Mouse (Mus musculus) intestine, embryonic 16.5 days (tissue): ENCODE data around the gene Gm21293. TPM values are rescaled to one million over a fixed set of nuclear protein-coding genes. Genes with fewer than 3 reads are reported as not detected.
"Not testable (repeated sequence)": the region's sequence is repeated elsewhere in the genome, so short reads cannot be mapped to it uniquely, and the experiment has no call there.

Experiments
- ATAC-seq: fragments of 200-750 bp; cut with Nextera tagmentation; 2 replicates; pipeline ENCODE4 v1.8.0; 2017; ENCODE audit warnings: moderate TSS enrichment, moderate library complexity
- H3K27ac ChIP-seq: fragments of 300-500 bp; sonication (generic); 2 replicates; pipeline ENCODE4 v1.5.1; 2014; ENCODE audit warnings: mild to moderate bottlenecking, low read length
- H3K27me3 ChIP-seq: fragments of 300-500 bp; sonication (generic); replicated peaks from 2 replicates; pipeline ENCODE4 v1.6.1; 2014; ENCODE audit warnings: low read length, control low read depth, mixed read lengths; ENCODE audit not compliant: control insufficient read depth, insufficient read depth
- H3K36me3 ChIP-seq: fragments of 300-500 bp; sonication (generic); 2 replicates; pipeline ENCODE4 v1.6.1; 2014; ENCODE audit warnings: low read length, control low read depth; ENCODE audit not compliant: control insufficient read depth, insufficient read depth
- H3K4me1 ChIP-seq: fragments of 300-500 bp; sonication (generic); 2 replicates; pipeline ENCODE4 v1.6.1; 2014; ENCODE audit warnings: low read length, control low read depth, mixed read lengths; ENCODE audit not compliant: control insufficient read depth, insufficient read depth
- H3K4me2 ChIP-seq: fragments of 300-500 bp; sonication (generic); 2 replicates; pipeline ENCODE4 v1.6.1; 2014; ENCODE audit warnings: low read depth, low read length, control low read depth
- H3K4me3 ChIP-seq: fragments of 300-500 bp; sonication (generic); 2 replicates; pipeline ENCODE4 v1.5.1; 2014; ENCODE audit warnings: mild to moderate bottlenecking, low read length
- H3K9ac ChIP-seq: fragments of 300-500 bp; sonication (generic); 2 replicates; pipeline ENCODE4 v1.6.1; 2014; ENCODE audit warnings: low read depth, low read length
- H3K9me3 ChIP-seq: fragments of 300-500 bp; sonication (generic); 2 replicates; pipeline ENCODE4 v1.6.1; 2016; ENCODE audit warnings: low read length, control low read depth; ENCODE audit not compliant: control insufficient read depth
- WGBS: fragments of 180-500 bp; shearing (Covaris S2); extraction: QIAGEN DNeasy Blood & Tissue Kit; methylation state at CpG from one replicate; pipeline ENCODE4 v1.1.7; 2014; 5-methylcytosine and 5-hydroxymethylcytosine counted together
- polyA plus RNA-seq: library from polyadenylated mRNA; unstranded; fragments of >200 nt; fragmentation: Nextera tagmentation; extraction: Ambion mirVana; gene quantifications from 2 replicates; pipeline ENCODE4 v1.2.1, GENCODE M21; 2015

The Gm21293 gene
- not detected in 2 replicates for polyA plus RNA-seq

DNA sequence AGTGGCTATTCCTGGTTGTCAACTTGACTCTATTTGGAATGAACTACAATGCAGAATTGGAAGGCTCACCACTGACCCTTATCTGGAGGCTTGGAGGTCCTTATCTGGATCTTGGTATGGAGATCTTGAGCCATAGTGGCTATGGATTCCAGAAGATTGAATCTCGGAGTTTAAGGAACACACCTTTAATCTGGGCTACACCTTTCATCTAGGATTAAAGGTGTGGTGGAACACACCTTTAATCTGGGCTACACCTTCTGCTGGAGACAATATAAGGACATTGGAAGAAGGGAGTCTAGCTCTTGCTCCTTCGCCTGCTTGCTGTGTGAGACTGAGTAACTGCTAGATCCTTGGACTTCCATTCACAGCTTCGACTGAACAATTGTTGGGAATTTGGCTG is at the start of gene Gm21293:
Gene Gm21293, plus strand, starts transcription at position 301 of the 400 bp plus-strand sequence.
- H3K27me3 ChIP-seq, H3K4me3 ChIP-seq, H3K9ac ChIP-seq, ATAC-seq, H3K4me2 ChIP-seq, H3K27ac ChIP-seq, H3K9me3 ChIP-seq, H3K4me1 ChIP-seq, H3K36me3 ChIP-seq: not testable (repeated sequence)
- no CpG with 5 or more reads among the region's 3 CpGs for WGBS

GRCm38 (mm10) chr10:104110044-104110443 is 32.7 kb upstream of the Gm21293 start:
- Histone ChIP-seq H3K4me1 (no peaks in the 10 kb centered on the region), H3K4me3 (no peak overlapping the region), H3K27ac (no peak overlapping the region), H3K9ac (no peak overlapping the region), H3K36me3 (no peaks in the 10 kb centered on the region), H3K4me2 (no peak overlapping the region), H3K27me3 (no peaks in the 10 kb centered on the region), H3K9me3 (no peaks in the 10 kb centered on the region)
- ATAC-seq: no peak
- WGBS: 69% methylated on average over 3 of the region's 3 CpGs

- H3K4me3 ChIP-seq: no peak overlapping the region
- no peaks in the 10 kb centered on the region for H3K9me3 ChIP-seq
- no peaks in the 10 kb centered on the region for H3K27me3 ChIP-seq
- no peak overlapping the region for H3K9ac ChIP-seq
- H3K27ac ChIP-seq: no peak overlapping the region
- WGBS: 64% methylated on average over 2 of the region's 2 CpGs
- no peaks in the 10 kb centered on the region for H3K4me1 ChIP-seq
- H3K36me3 ChIP-seq: no peaks in the 10 kb centered on the region
- ATAC-seq: no peak
- no peak overlapping the region for H3K4me2 ChIP-seq
Observed at GRCm38 (mm10) chr10:104118312-104118711, 24.5 kb upstream of the Gm21293 start.

DNA sequence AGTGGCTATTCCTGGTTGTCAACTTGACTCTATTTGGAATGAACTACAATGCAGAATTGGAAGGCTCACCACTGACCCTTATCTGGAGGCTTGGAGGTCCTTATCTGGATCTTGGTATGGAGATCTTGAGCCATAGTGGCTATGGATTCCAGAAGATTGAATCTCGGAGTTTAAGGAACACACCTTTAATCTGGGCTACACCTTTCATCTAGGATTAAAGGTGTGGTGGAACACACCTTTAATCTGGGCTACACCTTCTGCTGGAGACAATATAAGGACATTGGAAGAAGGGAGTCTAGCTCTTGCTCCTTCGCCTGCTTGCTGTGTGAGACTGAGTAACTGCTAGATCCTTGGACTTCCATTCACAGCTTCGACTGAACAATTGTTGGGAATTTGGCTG is 8.4 kb downstream of the Gm21293 start, which contains the start of gene Gm6763:
Gene Gm6763, plus strand, starts transcription at position 301 of the 400 bp plus-strand sequence.
- H3K36me3 ChIP-seq, H3K4me3 ChIP-seq, H3K9me3 ChIP-seq, H3K27ac ChIP-seq, ATAC-seq, H3K27me3 ChIP-seq, H3K4me1 ChIP-seq, H3K9ac ChIP-seq, H3K4me2 ChIP-seq: not testable (repeated sequence)
- no CpG with 5 or more reads among the region's 3 CpGs for WGBS

DNA sequence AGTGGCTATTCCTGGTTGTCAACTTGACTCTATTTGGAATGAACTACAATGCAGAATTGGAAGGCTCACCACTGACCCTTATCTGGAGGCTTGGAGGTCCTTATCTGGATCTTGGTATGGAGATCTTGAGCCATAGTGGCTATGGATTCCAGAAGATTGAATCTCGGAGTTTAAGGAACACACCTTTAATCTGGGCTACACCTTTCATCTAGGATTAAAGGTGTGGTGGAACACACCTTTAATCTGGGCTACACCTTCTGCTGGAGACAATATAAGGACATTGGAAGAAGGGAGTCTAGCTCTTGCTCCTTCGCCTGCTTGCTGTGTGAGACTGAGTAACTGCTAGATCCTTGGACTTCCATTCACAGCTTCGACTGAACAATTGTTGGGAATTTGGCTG is 16.9 kb downstream of the Gm21293 start, which contains the start of gene Gm8764:
Gene Gm8764, plus strand, starts transcription at position 301 of the 400 bp plus-strand sequence.
- not testable (repeated sequence) for H3K27me3 ChIP-seq, H3K9me3 ChIP-seq, H3K9ac ChIP-seq, H3K36me3 ChIP-seq, ATAC-seq, H3K4me2 ChIP-seq, H3K4me1 ChIP-seq, H3K4me3 ChIP-seq, H3K27ac ChIP-seq
- no CpG with 5 or more reads among the region's 3 CpGs for WGBS

DNA sequence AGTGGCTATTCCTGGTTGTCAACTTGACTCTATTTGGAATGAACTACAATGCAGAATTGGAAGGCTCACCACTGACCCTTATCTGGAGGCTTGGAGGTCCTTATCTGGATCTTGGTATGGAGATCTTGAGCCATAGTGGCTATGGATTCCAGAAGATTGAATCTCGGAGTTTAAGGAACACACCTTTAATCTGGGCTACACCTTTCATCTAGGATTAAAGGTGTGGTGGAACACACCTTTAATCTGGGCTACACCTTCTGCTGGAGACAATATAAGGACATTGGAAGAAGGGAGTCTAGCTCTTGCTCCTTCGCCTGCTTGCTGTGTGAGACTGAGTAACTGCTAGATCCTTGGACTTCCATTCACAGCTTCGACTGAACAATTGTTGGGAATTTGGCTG is 25.4 kb downstream of the Gm21293 start, which contains the start of gene Gm21304:
Gene Gm21304, plus strand, starts transcription at position 301 of the 400 bp plus-strand sequence.
- not testable (repeated sequence) for ATAC-seq, H3K27ac ChIP-seq, H3K4me2 ChIP-seq, H3K4me3 ChIP-seq, H3K4me1 ChIP-seq, H3K27me3 ChIP-seq, H3K9me3 ChIP-seq, H3K36me3 ChIP-seq, H3K9ac ChIP-seq
- WGBS: no CpG with 5 or more reads among the region's 3 CpGs

GRCm38 (mm10) chr10:104176724-104177123 is 33.9 kb downstream of the Gm21293 start, which contains the start of gene Gm21312:
Gene Gm21312, plus strand, starts transcription at chr10:104177024.
- not testable (repeated sequence) for H3K27me3 ChIP-seq, H3K4me2 ChIP-seq, H3K36me3 ChIP-seq, H3K4me1 ChIP-seq, H3K27ac ChIP-seq, H3K9me3 ChIP-seq, ATAC-seq, H3K4me3 ChIP-seq, H3K9ac ChIP-seq
- no CpG with 5 or more reads among the region's 3 CpGs for WGBS

GRCm38 (mm10) chr10:104185233-104185632 is 42.4 kb downstream of the Gm21293 start, which contains the start of gene Gm20765:
Gene Gm20765, plus strand, starts transcription at chr10:104185533.
- H3K36me3 ChIP-seq, H3K9me3 ChIP-seq, H3K27me3 ChIP-seq, H3K27ac ChIP-seq, H3K9ac ChIP-seq, ATAC-seq, H3K4me1 ChIP-seq, H3K4me2 ChIP-seq, H3K4me3 ChIP-seq: not testable (repeated sequence)
- WGBS: no CpG with 5 or more reads among the region's 3 CpGs

DNA sequence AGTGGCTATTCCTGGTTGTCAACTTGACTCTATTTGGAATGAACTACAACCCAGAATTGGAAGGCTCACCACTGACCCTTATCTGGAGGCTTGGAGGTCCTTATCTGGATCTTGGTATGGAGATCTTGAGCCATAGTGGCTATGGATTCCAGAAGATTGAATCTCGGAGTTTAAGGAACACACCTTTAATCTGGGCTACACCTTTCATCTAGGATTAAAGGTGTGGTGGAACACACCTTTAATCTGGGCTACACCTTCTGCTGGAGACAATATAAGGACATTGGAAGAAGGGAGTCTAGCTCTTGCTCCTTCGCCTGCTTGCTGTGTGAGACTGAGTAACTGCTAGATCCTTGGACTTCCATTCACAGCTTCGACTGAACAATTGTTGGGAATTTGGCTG is 51.0 kb downstream of the Gm21293 start, which contains the start of gene Gm4340:
Gene Gm4340, plus strand, starts transcription at position 301 of the 400 bp plus-strand sequence.
- H3K27me3 ChIP-seq, H3K27ac ChIP-seq, H3K9ac ChIP-seq, H3K4me3 ChIP-seq, H3K4me1 ChIP-seq, ATAC-seq, H3K4me2 ChIP-seq, H3K9me3 ChIP-seq, H3K36me3 ChIP-seq: not testable (repeated sequence)
- no CpG with 5 or more reads among the region's 3 CpGs for WGBS
